Mouse (Mus musculus) olfactory bulb, adult 2 months (tissue): Measurements from ENCODE around the gene Fau.

Experiments used
- CTCF ChIP-seq: fragments of 200-500 bp; IDR thresholded peaks from 2 replicates; pipeline ENCODE4 v1.5.1; 2012; ENCODE audit warnings: low read depth, mild to moderate bottlenecking, low read length, moderate library complexity; ENCODE audit not compliant: insufficient read depth
- POLR2A ChIP-seq: fragments of 200-500 bp; IDR thresholded peaks from 2 replicates; pipeline ENCODE4 v1.6.1; 2012; ENCODE audit warnings: mild to moderate bottlenecking, low read depth, low read length, moderate library complexity; ENCODE audit not compliant: insufficient read depth

- TF ChIP-seq CTCF (no peak), POLR2A (no peak)
These were observed 12.0 kb upstream of the Fau start for GRCm38 (mm10) chr19:6045366-6046293.
